Mouse (Mus musculus): ENCODE results near the gene Gabbr2.

DNA sequence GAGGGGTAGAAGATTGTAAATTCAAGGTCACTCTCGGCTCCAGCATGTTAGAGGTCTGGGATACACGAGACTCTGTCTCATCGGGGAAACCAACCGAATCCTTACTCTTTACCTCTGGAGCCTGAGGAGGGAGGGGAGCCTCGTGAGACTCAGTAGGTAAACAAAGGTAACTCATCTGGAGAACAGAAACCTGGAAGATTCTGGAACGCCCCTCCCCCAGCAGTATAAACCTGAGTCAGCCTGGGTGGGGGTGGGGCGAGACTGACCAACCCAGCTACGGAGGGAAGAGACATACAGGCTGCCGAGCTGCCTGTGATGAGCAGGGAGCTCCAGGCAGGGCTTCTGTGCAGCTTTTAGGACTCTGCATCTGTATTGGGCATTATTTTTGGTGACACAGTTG, 362.8 kb downstream of the Gabbr2 start:
- TF ChIP-seq CTCF (IDR thresholded peaks at IDR 0.05; ENCODE audit: control insufficient read depth, insufficient read depth, insufficient read length) (no peak), USF1 (IDR thresholded peaks at IDR 0.05; ENCODE audit: low read depth) (no peak), MAX (IDR thresholded peaks at IDR 0.05) (no peak), MYOD1 (IDR thresholded peaks at IDR 0.05; ENCODE audit: control insufficient read depth, insufficient read length, low read depth) (no peak), CEBPB (IDR thresholded peaks at IDR 0.05; ENCODE audit: low read depth) (no peak)

All from C2C12 (cell line).